Mouse (Mus musculus): ENCODE results near the gene Plgrkt.

Gene Plgrkt

DNA sequence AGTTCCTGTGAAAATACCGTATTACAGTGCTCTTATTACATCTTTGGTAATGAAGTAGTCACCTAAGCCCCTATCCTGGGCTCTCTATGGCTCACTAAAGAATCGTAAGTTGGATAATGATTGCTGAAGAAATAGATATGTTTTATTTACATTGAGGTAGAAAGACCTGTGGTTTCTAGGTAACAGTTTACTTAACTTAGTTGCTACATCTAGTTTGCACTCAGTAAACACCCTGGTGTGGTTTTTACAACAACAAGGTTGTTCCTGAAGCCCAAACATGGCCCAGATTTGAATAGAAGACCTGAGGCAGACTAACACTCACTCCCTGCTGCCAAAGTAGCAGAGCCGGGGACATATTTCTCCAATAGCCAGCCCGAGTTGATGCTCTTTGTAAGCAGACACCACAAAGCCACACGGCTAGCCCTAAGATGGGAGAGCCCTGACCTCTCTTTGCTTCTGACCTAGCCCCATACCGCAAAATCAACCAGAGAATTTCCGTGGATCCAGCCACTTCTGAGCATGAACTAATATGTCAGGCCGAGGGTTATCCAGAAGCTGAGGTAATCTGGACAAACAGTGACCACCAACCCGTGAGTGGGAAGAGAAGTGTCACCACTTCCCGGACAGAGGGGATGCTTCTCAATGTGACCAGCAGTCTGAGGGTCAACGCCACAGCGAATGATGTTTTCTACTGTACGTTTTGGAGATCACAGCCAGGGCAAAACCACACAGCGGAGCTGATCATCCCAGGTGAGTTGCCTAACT lies 12.8 kb upstream of the Plgrkt start:
- no peak for DNase-seq (ENCODE audit: low spot score)

DNA sequence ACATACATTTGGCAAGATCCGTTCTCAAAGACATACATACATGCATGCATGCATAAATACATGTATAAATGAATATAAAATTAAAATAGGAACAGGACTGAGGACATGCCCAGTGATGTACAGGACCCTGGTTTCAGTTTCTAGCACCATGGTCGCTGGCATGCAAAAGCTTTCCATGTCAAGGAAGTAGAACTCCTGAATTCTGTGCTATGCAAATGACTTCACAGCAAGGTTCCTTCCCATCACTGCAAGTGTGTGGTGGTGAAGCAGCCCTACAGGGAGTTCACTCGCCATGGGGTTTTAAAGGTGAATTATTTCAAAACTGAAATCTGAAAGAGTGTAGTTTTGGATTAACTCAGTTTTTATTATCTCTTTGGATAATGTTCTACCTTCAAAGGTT lies 9.2 kb upstream of the Plgrkt start:
- DNase-seq (ENCODE audit: low spot score), result no peak

DNA sequence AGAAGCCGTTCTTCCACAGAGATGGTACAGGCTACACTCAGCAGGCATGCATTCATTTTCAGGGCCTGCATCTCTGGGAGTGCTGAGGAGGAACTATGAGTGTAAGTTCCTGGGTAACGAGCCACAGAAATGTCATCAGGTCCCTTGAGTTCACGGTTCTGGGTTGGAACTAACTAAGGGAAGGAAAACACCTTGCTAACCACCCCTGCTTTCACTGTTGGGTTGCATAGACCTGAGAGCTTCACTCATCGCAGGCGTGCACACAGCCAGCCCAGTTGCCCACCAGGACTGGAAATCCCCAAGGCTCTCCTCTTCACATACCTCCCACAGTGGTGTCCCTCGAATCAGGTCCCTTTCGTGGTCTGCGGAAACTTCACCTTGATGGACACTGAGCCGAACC lies 7.8 kb upstream of the Plgrkt start:
- DNase-seq (ENCODE audit: low spot score), result no peak

DNA sequence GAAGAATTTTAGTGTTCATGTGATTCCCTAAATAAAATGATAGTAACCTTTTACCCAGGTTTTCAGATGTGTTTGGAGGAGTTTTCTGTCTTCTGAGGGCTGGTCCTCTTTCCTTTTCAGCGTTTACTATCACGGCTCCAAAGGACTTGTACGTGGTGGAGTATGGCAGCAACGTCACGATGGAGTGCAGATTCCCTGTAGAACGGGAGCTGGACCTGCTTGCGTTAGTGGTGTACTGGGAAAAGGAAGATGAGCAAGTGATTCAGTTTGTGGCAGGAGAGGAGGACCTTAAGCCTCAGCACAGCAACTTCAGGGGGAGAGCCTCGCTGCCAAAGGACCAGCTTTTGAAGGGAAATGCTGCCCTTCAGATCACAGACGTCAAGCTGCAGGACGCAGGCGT lies 6.2 kb upstream of the Plgrkt start:
- no peak for DNase-seq (ENCODE audit: low spot score)

DNA sequence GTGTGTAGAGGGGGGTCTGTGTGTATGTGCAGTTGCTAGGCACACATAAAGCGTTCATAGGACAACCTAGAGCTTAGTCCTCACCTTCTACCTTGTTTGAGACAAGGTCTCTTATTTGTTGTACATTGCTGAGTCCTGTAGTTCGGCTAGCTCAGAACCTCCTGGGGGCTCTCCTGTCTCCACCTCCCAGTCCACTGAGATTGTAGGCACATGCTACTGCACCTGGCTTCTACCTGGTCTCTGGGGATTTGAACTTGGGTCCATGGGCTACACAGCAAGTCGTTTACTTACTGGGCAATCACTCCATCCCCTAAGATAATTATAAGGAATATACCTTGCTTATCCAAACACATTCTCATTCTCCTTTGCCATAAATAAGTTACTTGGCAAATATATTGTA lies 5.4 kb upstream of the Plgrkt start:
- no peak for DNase-seq (ENCODE audit: low spot score)

DNA sequence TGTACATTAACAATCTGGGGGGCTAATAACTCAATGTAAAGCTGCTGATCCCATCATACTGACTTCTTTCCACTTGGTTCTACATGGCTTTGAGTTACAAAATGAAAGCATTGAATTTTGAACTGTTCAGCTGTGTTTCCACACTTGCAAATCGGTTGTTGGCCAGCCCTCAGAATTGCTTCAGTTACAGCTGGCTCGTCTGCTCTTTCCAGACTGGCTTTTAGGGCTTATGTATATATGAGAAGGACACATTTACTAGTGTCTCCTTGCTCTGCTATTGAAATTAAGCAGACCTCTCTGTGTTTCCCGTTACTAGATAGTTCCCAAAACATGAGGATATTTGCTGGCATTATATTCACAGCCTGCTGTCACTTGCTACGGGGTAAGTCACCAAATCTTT lies 4.9 kb upstream of the Plgrkt start:
- no peak for DNase-seq (ENCODE audit: low spot score)

DNA sequence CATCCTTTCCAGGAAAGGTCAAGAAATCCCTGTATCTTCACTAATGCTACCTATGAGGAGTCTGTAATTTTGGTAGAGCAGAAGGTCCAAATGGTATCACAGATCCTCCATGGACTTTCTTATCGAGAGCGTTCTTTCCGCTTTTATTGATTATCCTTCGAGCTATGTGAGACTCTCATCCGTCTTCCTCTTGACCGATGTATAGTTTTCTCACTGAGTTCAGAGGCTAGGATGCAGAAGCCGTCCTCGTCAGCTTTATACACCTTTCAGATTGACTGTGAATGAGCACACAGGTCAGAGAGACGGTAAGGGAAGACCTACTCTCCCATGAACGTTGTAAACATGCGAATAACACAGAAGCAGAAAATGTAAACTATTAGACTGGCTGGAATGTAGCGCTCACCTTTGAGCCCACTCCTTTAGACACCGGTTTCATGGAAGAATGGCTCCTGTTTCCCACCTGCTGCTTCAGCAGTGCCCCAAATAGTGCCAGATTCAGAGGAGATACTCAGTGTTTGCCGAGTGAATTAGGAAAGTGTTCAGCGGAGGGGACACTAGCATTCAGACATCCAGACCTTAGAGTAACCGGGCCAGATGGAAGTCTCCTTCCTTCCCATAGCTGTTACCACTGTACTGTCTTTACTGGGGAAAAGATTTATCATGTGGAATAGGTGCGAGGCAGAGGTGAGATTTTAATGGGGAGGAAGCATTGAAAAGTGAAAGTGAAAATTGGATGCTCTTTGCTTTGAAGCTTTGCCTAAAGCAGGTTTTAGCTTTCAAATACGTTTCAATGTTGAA lies 4.3 kb upstream of the Plgrkt start:
- no peak for DNase-seq (ENCODE audit: low spot score)

DNA sequence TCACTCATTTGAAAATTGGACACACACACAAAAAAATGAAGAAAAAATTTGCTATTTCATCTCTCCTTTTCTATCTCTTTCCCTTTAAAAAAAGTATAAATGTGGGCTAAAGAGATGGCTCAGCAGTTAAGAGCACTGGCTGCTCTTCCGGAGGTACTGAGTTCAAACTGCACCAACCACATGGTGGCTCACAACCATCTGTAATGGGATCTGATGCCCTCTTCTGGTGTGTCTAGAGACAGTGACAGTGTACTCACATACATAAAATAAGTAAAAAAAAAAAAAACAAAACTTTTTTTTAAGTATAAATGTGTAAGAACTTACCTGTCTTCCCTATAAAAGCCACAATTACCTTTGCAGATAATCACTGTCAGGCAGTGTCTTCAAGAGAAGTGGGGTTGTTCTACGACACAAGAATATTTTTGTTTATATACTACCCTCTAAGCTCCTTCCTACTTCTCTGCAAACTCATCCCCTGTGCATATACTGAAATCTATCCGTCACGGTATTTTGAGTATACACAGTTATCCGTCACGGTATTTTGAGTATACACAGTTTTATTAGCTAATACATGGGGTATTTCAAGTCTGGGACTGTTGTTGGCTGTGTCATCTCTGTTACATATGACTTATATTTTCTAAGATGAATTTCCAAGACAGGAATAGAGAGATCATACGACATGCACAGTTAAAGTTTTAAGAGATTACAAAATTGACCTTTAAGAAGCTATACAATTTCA lies 3.5 kb upstream of the Plgrkt start:
- no peak for DNase-seq (ENCODE audit: low spot score)

DNA sequence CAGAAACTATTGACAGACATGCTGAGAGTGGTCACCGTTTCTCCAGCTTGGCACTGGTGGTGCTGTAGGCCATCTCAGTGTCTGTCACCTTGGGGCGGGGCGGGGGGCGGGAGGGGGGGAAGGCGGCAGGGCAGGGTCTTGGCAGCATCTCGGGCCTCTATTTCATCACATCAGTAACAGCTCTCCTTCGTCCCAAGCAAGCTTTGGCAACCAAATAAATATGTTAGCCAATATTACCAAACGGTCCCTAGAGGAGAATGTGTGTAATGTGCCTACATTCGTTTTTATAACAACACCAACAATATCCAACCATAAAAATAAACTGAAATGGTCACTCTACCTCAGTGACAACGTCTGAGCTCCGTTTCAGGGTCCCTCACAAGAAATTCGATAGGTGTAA lies 2.9 kb upstream of the Plgrkt start:
- DNase-seq (ENCODE audit: low spot score), result no peak

DNA sequence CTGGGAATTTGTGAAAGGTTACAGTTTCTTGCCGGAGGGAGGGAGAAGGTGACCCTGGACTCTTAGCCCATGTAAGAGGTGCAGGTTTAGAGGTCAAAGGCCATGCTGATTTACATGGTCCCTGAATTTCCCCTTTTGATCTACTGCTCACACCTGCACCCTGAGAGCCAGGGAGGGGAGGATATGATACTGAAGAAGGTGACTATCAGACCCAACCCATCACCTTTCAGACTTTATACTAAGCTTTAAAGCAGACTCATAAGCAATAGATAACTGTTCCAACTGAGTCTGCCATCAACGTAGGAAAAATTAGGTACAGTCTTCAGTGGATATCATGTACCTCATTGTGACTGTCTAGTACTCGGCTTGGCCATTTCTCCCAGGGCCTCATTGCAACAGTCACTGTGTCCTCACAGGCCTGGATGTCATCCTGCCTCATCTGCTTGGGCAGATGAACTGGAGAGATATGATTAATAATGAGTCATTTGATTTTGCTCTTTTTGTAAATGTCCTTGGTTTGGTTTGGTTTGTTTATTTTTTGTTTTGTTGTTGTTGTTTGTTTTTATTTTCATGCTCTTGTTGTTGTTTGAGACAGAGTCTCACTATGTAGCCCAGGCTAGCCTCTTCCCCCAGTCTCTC lies 1.6 kb upstream of the Plgrkt start:
- DNase-seq (ENCODE audit: low spot score), result no peak

DNA sequence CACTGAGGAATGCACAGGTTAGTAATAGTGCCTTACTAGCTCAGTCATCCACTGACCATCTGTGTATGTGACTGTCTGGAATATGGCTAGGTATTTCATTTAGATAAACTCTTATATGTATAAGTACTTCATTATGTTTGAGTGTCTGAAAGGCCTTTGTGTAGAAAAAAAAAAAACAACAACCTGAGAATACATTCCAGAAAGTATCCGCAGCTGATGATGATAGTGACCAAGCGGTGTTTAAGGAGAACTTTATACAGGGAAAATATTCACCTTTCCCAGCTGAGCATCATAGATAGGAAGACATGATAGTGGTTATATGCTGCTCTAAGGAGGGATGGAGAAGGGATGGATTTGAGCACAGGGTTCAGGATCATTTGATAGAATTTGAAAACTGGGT lies 851 bp upstream of the Plgrkt start:
- DNase-seq (ENCODE audit: low spot score), result no peak

DNA sequence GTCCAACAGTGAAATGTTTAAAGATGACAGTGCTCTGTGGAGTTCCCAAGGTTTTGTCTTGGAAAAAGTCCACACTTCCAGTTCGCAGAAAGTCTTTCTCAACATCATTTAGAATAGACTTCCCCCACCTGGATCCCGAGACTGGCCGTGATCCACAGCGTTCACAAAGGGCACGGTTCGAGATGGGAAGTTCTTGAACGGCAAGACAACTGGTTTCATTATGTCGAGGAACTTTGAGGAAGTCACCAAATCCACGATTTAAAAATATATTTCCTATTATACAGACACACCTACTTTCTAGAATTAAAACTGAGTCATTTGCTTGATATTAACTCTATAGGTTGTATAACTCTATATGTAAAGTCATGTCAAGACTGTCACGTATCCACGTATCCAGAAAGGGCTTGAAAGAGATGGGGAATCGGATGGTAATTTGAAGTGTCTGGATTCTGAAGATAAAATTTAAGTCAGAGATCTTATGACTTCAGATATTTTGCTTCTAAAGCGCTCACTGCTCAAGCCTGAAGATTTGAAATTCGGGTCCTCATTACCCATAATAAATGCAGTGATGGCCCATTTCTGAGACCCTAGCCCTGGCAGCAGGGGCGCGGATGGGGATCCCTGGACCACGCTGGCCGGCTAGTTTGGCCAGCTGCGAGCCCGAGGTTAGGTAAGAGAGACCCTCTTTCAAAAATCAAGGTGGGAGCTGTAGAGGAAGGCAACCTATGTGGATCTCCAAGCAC lies 793 bp downstream of the Plgrkt start:
- no peak for DNase-seq (ENCODE audit: low spot score)

DNA sequence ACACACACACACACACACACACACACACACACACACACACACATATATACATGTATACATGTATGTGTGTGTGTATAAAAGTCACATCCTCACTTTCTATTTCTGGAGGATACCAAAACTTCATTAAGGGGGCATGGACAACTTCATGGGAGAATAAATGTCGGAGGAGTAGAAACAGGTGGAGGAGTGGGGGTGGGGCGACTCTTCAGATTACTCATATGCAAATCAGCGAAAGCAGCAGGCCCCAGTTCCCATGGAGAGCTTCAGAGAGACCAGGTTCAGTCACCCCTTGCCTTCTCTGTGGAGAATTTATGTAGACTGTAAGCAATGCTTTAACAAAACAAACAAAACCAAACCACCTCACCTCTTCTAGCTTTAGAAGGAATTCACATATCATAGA lies 2.1 kb downstream of the Plgrkt start:
- no peak for DNase-seq (ENCODE audit: low spot score)

DNA sequence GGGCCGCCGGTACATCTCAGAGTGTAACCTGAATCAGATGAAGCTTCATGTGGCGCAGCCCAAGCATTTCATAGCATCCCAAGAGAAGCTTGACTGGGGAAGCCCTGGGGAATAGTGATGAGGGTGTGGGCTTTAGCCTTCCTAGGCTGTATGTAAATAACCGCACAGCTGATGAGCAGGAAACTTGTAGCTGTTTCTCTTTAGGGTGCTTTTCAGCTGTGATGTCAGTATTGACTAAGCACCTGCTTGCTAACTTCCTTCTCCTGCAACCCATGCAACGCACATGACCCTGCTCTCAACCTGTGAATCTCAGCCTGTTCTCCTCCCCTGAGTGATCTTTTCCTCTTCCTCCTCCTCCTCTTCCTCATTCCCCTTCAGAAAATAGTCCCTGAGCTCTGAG lies 3.1 kb downstream of the Plgrkt start:
- no peak for DNase-seq (ENCODE audit: low spot score)

DNA sequence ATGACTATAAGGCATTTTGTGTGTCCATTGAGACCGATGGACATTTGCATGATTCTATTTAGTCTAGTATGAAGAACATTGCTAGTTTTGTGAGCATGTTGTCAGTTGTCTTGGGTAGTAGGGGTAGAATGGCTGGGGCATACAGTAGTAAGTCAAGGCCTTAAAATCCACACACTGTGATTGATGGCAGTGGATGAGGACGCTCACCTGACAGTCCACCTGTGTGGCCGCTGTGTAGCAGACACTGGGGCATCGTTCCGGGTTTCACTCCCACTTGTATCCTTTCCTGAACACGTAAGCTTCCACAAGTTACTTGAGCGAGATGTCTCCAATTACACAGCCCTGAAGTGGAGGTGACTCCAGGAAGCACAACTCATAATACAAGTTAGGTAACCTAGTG lies 3.6 kb downstream of the Plgrkt start:
- no peak for DNase-seq (ENCODE audit: low spot score)

DNA sequence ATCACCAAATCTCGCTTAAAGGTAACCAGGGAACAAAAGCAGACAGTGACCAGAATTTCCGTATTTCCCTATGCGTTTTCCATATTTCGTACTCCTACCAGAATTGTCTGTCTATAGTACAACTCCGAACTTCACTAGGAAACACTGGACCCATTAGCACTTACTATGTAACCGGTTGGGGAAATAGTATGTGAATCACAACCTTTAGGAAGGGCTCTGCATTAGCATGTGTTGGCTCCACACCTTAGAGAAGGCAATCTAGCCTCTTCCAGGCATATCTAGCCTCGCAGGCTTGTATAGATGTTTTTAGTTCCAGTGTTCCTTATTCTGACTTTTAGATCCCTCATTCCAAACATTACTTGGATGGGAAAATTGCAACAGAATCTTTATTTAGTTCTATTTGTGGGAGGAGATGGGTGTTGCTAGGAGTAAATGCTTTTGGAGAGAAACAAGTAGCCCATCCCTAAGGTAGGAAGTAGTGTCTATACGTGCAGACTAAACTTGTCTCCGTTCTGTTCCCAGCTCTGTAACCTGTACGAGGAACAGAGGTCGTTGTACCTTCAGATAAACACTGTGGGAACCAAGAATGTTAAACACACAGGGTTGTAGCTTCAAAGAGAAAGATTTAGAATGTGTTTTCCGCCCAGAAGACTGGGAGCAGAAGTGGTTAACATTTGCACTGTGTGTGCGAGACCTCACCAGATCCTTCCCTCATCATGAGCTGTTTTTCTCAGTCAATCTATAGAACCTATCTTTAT lies 4.8 kb downstream of the Plgrkt start:
- no peak for DNase-seq (ENCODE audit: low spot score)

DNA sequence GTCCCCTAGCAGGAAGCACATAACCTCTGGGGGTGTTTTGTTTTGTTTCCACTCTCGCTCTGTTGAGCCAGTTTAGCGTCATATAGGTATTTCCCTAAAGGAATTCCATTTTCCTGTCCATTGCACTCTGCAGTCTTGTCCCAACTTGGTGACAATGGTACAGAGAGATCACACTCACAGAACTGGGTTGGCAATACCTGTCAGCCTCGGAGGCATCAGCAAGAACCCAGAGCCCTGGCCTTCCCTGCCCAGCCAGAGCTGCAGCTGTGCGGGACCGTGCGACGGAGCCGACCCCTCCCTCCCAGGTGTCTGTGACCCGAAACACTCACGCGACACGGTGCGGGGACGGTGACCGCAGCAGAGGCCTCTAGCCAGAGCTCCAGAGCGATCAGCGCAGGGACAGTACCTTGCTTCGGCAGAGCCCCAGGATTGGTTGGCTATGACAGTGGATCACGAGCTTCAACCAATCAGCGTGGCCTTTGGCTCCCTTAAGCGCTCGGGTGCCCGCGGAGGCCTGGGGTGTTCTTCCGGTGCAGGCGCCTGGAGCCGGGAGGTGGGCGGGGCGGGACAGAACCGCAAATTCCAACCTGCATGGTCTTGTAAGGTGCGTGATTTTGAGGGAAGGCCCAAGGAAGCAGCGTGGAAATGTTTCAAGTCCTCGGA lies 5.6 kb downstream of the Plgrkt start:
- DNase-seq (ENCODE audit: low spot score), result peak; percentile 86

DNA sequence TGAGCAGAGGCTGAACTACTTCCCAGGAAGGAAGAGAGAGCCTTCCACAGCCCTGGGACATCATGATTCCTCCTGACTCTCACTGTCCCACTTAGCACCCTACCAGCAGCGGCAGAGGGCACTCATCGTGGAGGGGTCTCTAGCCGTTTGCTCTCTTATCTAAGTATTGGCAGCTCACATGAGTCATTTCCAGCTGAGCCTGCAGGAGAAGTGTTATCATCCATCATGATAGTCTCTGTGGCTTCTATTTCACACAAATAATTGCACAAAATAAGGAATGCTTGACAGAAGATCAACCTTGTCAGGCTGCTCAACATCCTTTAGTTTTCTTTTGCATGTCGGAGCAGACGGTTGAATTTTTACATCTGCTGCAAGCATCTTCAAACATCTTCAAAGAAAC lies 6.9 kb downstream of the Plgrkt start:
- DNase-seq (ENCODE audit: low spot score), result no peak

DNA sequence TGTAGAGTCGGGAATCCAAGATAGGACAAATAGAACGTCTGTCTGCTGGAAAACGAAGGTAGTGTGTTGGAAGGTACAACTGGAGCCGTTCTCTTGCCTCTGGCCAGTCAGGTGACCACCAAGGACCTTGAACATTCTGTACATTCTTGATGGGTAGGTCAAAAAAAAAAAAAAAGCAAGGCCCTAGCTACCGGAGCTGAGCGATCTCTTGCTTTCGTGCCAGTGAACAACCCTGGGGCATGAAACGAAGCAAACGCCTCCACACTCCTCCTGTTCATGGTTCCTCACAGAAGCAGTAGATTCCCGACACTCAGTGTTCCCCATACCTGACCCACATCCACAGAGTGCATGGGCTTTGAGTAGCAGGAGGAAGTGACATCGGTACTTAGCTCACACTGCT lies 10.9 kb downstream of the Plgrkt start:
- DNase-seq (ENCODE audit: low spot score), result no peak

Measured in ovary, postnatal 36 days (tissue).